Mouse (Mus musculus) small intestine, adult 2 months (tissue): ENCODE measurements around the gene Cks1b.

Source experiments
- CTCF ChIP-seq: fragments of 200-500 bp; IDR thresholded peaks from 2 replicates; pipeline ENCODE4 v1.5.1; 2012; ENCODE audit warnings: low read depth, mild to moderate bottlenecking, control low read depth, inconsistent platforms, low read length, moderate library complexity, mixed read lengths; ENCODE audit not compliant: insufficient replicate concordance, insufficient read length; ENCODE audit errors: extremely low read depth
- POLR2A ChIP-seq: fragments of 200-500 bp; IDR thresholded peaks from 2 replicates; pipeline ENCODE4 v1.6.1; 2012; ENCODE audit warnings: low read depth, mild to moderate bottlenecking, control low read depth, inconsistent platforms, low read length, moderate library complexity

DNA sequence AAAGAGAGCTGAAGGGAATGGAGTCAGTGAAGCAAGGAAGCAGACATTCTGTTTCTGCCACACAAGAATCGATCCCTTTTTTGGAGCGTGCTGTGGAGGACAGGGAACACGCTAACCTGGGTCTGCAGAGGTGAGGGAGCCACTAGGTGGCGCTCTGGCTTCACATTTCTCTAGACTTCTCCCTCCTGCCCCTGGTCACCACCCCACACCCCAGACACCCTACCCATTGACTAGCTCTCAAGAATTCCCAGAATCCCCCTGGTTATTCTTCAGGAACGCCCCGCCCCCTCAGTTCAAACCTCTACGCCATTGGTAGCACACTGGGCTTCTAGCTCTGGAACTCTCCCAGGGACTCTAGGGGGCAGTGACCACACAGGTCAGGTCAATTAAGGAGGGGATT is 31.4 kb upstream of the Cks1b start:
- TF ChIP-seq POLR2A: no peak
- peak; percentile 83; the same call in 1 of the 2 replicates for TF ChIP-seq CTCF
